Mouse (Mus musculus): ENCODE data around the gene Gm20449. TPM values are rescaled to one million over a fixed set of nuclear protein-coding genes. Genes with fewer than 3 reads are reported as not detected.
"Not testable (repeated sequence)": the region's sequence is repeated elsewhere in the genome, so short reads cannot be mapped to it uniquely, and the experiment has no call there.

Gene Gm20449
- 0.04 and 0.08 TPM in 2 replicates for polyA plus RNA-seq (2014; fragmentation: Nextera tagmentation; extraction: Ambion mirVana)

- Histone ChIP-seq H3K9ac (ENCODE audit: low read length) (peak within 1 kb of the TSS; percentile 39), H3K36me3 (ENCODE audit: control insufficient read depth, insufficient read depth, low read length) (no peaks in the 10 kb centered on the region), H3K27ac (ENCODE audit: low read depth) (peak within 1 kb of the TSS; percentile 51), H3K4me3 (ENCODE audit: low read depth, low read length) (peak within 1 kb of the TSS; percentile 64), H3K4me2 (ENCODE audit: low read length) (peak within 1 kb of the TSS; percentile 64), H3K9me3 (ENCODE audit: control insufficient read depth, low read length) (no peaks in the 10 kb centered on the region), H3K27me3 (replicated peaks; ENCODE audit: control insufficient read depth, insufficient read depth, low read length) (no peaks in the 10 kb centered on the region), H3K4me1 (replicated peaks; ENCODE audit: control insufficient read depth, insufficient read depth, low read length) (no peaks in the 10 kb centered on the region)
- WGBS = under 1% methylated on average over 18 of the region's 18 CpGs
- peak; percentile 97 for ATAC-seq (replicated peaks; ENCODE audit: low FRiP score, low TSS enrichment, low read depth)
- peak; percentile 88 for DNase-seq (ENCODE audit: low spot score)
Observed at GRCm38 (mm10) chr7:41499389-41500049, at the start of gene Gm20449, which contains the start of gene AW146154. Gene Gm20449 (minus strand): TSS chr7:41499417. Gene AW146154 (minus strand): TSS chr7:41499890.

GRCm38 (mm10) chr7:41512672-41513071 is 13.5 kb upstream of the Gm20449 start:
- Histone ChIP-seq H3K9me3 (ENCODE audit: control insufficient read depth, low read length) (no peaks in the 10 kb centered on the region), H3K4me2 (ENCODE audit: low read length) (no peak overlapping the region), H3K4me1 (replicated peaks; ENCODE audit: control insufficient read depth, insufficient read depth, low read length) (no peaks in the 10 kb centered on the region), H3K4me3 (ENCODE audit: low read depth, low read length) (no peak overlapping the region), H3K27ac (ENCODE audit: low read depth) (no peak overlapping the region), H3K9ac (ENCODE audit: low read length) (no peak overlapping the region), H3K27me3 (replicated peaks; ENCODE audit: control insufficient read depth, insufficient read depth, low read length) (no peaks in the 10 kb centered on the region), H3K36me3 (ENCODE audit: control insufficient read depth, insufficient read depth, low read length) (no peaks in the 10 kb centered on the region)
- DNase-seq (ENCODE audit: low spot score) = no peak
- 90% methylated on average over 3 of the region's 3 CpGs for WGBS
- ATAC-seq (replicated peaks; ENCODE audit: low FRiP score, low TSS enrichment, low read depth) = no peak

GRCm38 (mm10) chr7:41512207-41512606 is 13.0 kb upstream of the Gm20449 start:
- no peak overlapping the region for H3K4me3 ChIP-seq (ENCODE audit: low read depth, low read length)
- H3K4me2 ChIP-seq (ENCODE audit: low read length) = no peak overlapping the region
- WGBS = 11% methylated on average over 1 of the region's 1 CpGs
- H3K27ac ChIP-seq (ENCODE audit: low read depth) = no peak overlapping the region
- H3K9me3 ChIP-seq (ENCODE audit: control insufficient read depth, low read length) = no peaks in the 10 kb centered on the region
- no peak overlapping the region for H3K9ac ChIP-seq (ENCODE audit: low read length)
- no peaks in the 10 kb centered on the region for H3K4me1 ChIP-seq (replicated peaks; ENCODE audit: control insufficient read depth, insufficient read depth, low read length)
- ATAC-seq (replicated peaks; ENCODE audit: low FRiP score, low TSS enrichment, low read depth) = no peak
- H3K27me3 ChIP-seq (replicated peaks; ENCODE audit: control insufficient read depth, insufficient read depth, low read length) = no peaks in the 10 kb centered on the region
- no peak for DNase-seq (ENCODE audit: low spot score)
- H3K36me3 ChIP-seq (ENCODE audit: control insufficient read depth, insufficient read depth, low read length) = no peaks in the 10 kb centered on the region

GRCm38 (mm10) chr7:41502402-41502801 is 3.2 kb upstream of the Gm20449 start:
- H3K36me3 ChIP-seq (ENCODE audit: control insufficient read depth, insufficient read depth, low read length) = no peaks in the 10 kb centered on the region
- H3K27me3 ChIP-seq (replicated peaks; ENCODE audit: control insufficient read depth, insufficient read depth, low read length) = no peaks in the 10 kb centered on the region
- no peak overlapping the region for H3K27ac ChIP-seq (ENCODE audit: low read depth)
- H3K9ac ChIP-seq (ENCODE audit: low read length) = no peak overlapping the region
- no peaks in the 10 kb centered on the region for H3K9me3 ChIP-seq (ENCODE audit: control insufficient read depth, low read length)
- ATAC-seq (replicated peaks; ENCODE audit: low FRiP score, low TSS enrichment, low read depth) = no peak
- WGBS = 38% methylated on average over 1 of the region's 1 CpGs
- no peak for DNase-seq (ENCODE audit: low spot score)
- no peak overlapping the region for H3K4me3 ChIP-seq (ENCODE audit: low read depth, low read length)
- H3K4me2 ChIP-seq (ENCODE audit: low read length) = no peak overlapping the region
- H3K4me1 ChIP-seq (replicated peaks; ENCODE audit: control insufficient read depth, insufficient read depth, low read length) = no peaks in the 10 kb centered on the region

GRCm38 (mm10) chr7:41500151-41500934 is 1.1 kb upstream of the Gm20449 start:
- ATAC-seq (replicated peaks; ENCODE audit: low FRiP score, low TSS enrichment, low read depth) (peak; percentile 38; the same call in 1 of the 2 replicates), DNase-seq (ENCODE audit: low spot score) (peak; percentile 62)
- Histone ChIP-seq H3K9ac (ENCODE audit: low read length) (peak overlapping the region; percentile 39; the same call in 1 of the 2 replicates), H3K9me3 (ENCODE audit: control insufficient read depth, low read length) (no peaks in the 10 kb centered on the region), H3K4me3 (ENCODE audit: low read depth, low read length) (peak overlapping the region; percentile 64), H3K36me3 (ENCODE audit: control insufficient read depth, insufficient read depth, low read length) (no peaks in the 10 kb centered on the region), H3K27ac (ENCODE audit: low read depth) (no peak overlapping the region), H3K4me2 (ENCODE audit: low read length) (peak overlapping the region; percentile 64), H3K4me1 (replicated peaks; ENCODE audit: control insufficient read depth, insufficient read depth, low read length) (no peaks in the 10 kb centered on the region), H3K27me3 (replicated peaks; ENCODE audit: control insufficient read depth, insufficient read depth, low read length) (no peaks in the 10 kb centered on the region)
- 18% methylated on average over 22 of the region's 22 CpGs for WGBS

- peak overlapping the region; percentile 64 for H3K4me2 ChIP-seq (ENCODE audit: low read length)
- H3K27me3 ChIP-seq (replicated peaks; ENCODE audit: control insufficient read depth, insufficient read depth, low read length); H3K4me1 ChIP-seq (replicated peaks; ENCODE audit: control insufficient read depth, insufficient read depth, low read length); H3K36me3 ChIP-seq (ENCODE audit: control insufficient read depth, insufficient read depth, low read length); DNase-seq (ENCODE audit: low spot score); H3K9me3 ChIP-seq (ENCODE audit: control insufficient read depth, low read length): not testable (repeated sequence)
- peak overlapping the region; percentile 39 for H3K9ac ChIP-seq (ENCODE audit: low read length)
- H3K4me3 ChIP-seq (ENCODE audit: low read depth, low read length) = peak overlapping the region; percentile 64
- 1% methylated on average over 6 of the region's 6 CpGs for WGBS
- peak overlapping the region; percentile 51 for H3K27ac ChIP-seq (ENCODE audit: low read depth)
- ATAC-seq (replicated peaks; ENCODE audit: low FRiP score, low TSS enrichment, low read depth) = peak; percentile 68
Observed at GRCm38 (mm10) chr7:41499018-41499388, 214 bp downstream of the Gm20449 start.

GRCm38 (mm10) chr7:41498464-41498863 is 753 bp downstream of the Gm20449 start:
- 76% methylated on average over 2 of the region's 4 CpGs for WGBS
- Histone ChIP-seq H3K4me2 (ENCODE audit: low read length) (peak overlapping the region; percentile 64), H3K4me3 (ENCODE audit: low read depth, low read length) (peak overlapping the region; percentile 64), H3K9ac (ENCODE audit: low read length) (peak overlapping the region; percentile 39)
- H3K4me1 ChIP-seq (replicated peaks; ENCODE audit: control insufficient read depth, insufficient read depth, low read length); ATAC-seq (replicated peaks; ENCODE audit: low FRiP score, low TSS enrichment, low read depth); H3K36me3 ChIP-seq (ENCODE audit: control insufficient read depth, insufficient read depth, low read length); H3K27ac ChIP-seq (ENCODE audit: low read depth); H3K9me3 ChIP-seq (ENCODE audit: control insufficient read depth, low read length); H3K27me3 ChIP-seq (replicated peaks; ENCODE audit: control insufficient read depth, insufficient read depth, low read length); DNase-seq (ENCODE audit: low spot score): not testable (repeated sequence)

- DNase-seq (ENCODE audit: low spot score) (no peak), ATAC-seq (replicated peaks; ENCODE audit: low FRiP score, low TSS enrichment, low read depth) (no peak)
- H3K4me1 ChIP-seq (replicated peaks; ENCODE audit: control insufficient read depth, insufficient read depth, low read length) = no peaks in the 10 kb centered on the region
- H3K9ac ChIP-seq (ENCODE audit: low read length) = no peak overlapping the region
- no peaks in the 10 kb centered on the region for H3K36me3 ChIP-seq (ENCODE audit: control insufficient read depth, insufficient read depth, low read length)
- no peak overlapping the region for H3K4me2 ChIP-seq (ENCODE audit: low read length)
- no peaks in the 10 kb centered on the region for H3K9me3 ChIP-seq (ENCODE audit: control insufficient read depth, low read length)
- 93% methylated on average over 2 of the region's 2 CpGs for WGBS
- no peak overlapping the region for H3K4me3 ChIP-seq (ENCODE audit: low read depth, low read length)
- no peak overlapping the region for H3K27ac ChIP-seq (ENCODE audit: low read depth)
- H3K27me3 ChIP-seq (replicated peaks; ENCODE audit: control insufficient read depth, insufficient read depth, low read length) = no peaks in the 10 kb centered on the region
Observed at GRCm38 (mm10) chr7:41497871-41498270, 1.3 kb downstream of the Gm20449 start.
